Mouse (Mus musculus): ENCODE measurements around the gene Smg6. TPM values are rescaled to one million over a fixed set of nuclear protein-coding genes. Genes with fewer than 3 reads are reported as not detected.

The Smg6 gene
- polyA plus RNA-seq, 1 experiment, result 25.3 TPM

- TF ChIP-seq CTCF (IDR thresholded peaks at IDR 0.05; ENCODE audit: low read depth, low read length) (no peak), POLR2A (IDR thresholded peaks at IDR 0.05; ENCODE audit: insufficient read depth, low read length) (no peak), EP300 (IDR thresholded peaks at IDR 0.05; ENCODE audit: insufficient read depth, low read depth, low read length) (no peak)
- no peaks in the 10 kb centered on the region for H3K27me3 ChIP-seq (ENCODE audit: control insufficient read depth, insufficient read depth, low read length, poor library complexity, severe bottlenecking)
- H3K9me3 ChIP-seq (replicated peaks; ENCODE audit: control insufficient read depth, insufficient read depth, low read length, poor library complexity, severe bottlenecking), result no peaks in the 10 kb centered on the region
- peaks cover 5% of the 10 kb centered on the region; the same call in 1 of the 2 replicates for H3K36me3 ChIP-seq (ENCODE audit: control insufficient read depth, insufficient read depth, low read length, poor library complexity, severe bottlenecking)
- no peak overlapping the region for H3K27ac ChIP-seq (ENCODE audit: insufficient read depth, low read length)
- no peak overlapping the region for H3K4me3 ChIP-seq (ENCODE audit: low read depth, low read length)
- no peaks in the 10 kb centered on the region for H3K4me1 ChIP-seq (ENCODE audit: control insufficient read depth, insufficient read depth, low read length)
- no peak overlapping the region for H3K9ac ChIP-seq (ENCODE audit: low read depth, poor library complexity, severe bottlenecking)
These were observed 123.5 kb downstream of the Smg6 start for GRCm38 (mm10) chr11:75049146-75049545.

- Histone ChIP-seq H3K27ac (ENCODE audit: insufficient read depth, low read length) (no peak overlapping the region), H3K9me3 (replicated peaks; ENCODE audit: control insufficient read depth, insufficient read depth, low read length, poor library complexity, severe bottlenecking) (no peaks in the 10 kb centered on the region), H3K4me3 (ENCODE audit: low read depth, low read length) (no peak overlapping the region), H3K4me1 (ENCODE audit: control insufficient read depth, insufficient read depth, low read length) (no peaks in the 10 kb centered on the region), H3K36me3 (ENCODE audit: control insufficient read depth, insufficient read depth, low read length, poor library complexity, severe bottlenecking) (peaks cover 5% of the 10 kb centered on the region; the same call in 1 of the 2 replicates), H3K27me3 (ENCODE audit: control insufficient read depth, insufficient read depth, low read length, poor library complexity, severe bottlenecking) (no peaks in the 10 kb centered on the region), H3K9ac (ENCODE audit: low read depth, poor library complexity, severe bottlenecking) (no peak overlapping the region)
- TF ChIP-seq CTCF (IDR thresholded peaks at IDR 0.05; ENCODE audit: low read depth, low read length) (no peak), EP300 (IDR thresholded peaks at IDR 0.05; ENCODE audit: insufficient read depth, low read depth, low read length) (no peak), POLR2A (IDR thresholded peaks at IDR 0.05; ENCODE audit: insufficient read depth, low read length) (no peak)
These were observed 124.2 kb downstream of the Smg6 start for GRCm38 (mm10) chr11:75049807-75050206.

GRCm38 (mm10) chr11:75051239-75051638 lies 125.6 kb downstream of the Smg6 start:
- peaks cover 5% of the 10 kb centered on the region for H3K36me3 ChIP-seq (ENCODE audit: control insufficient read depth, insufficient read depth, low read length, poor library complexity, severe bottlenecking)
- no peaks in the 10 kb centered on the region for H3K9me3 ChIP-seq (replicated peaks; ENCODE audit: control insufficient read depth, insufficient read depth, low read length, poor library complexity, severe bottlenecking)
- H3K27ac ChIP-seq (ENCODE audit: insufficient read depth, low read length), result no peak overlapping the region
- H3K4me1 ChIP-seq (ENCODE audit: control insufficient read depth, insufficient read depth, low read length), result no peaks in the 10 kb centered on the region
- TF ChIP-seq EP300 (IDR thresholded peaks at IDR 0.05; ENCODE audit: insufficient read depth, low read depth, low read length), result no peak
- TF ChIP-seq CTCF (IDR thresholded peaks at IDR 0.05; ENCODE audit: low read depth, low read length), result no peak
- no peak for TF ChIP-seq POLR2A (IDR thresholded peaks at IDR 0.05; ENCODE audit: insufficient read depth, low read length)
- no peaks in the 10 kb centered on the region for H3K27me3 ChIP-seq (ENCODE audit: control insufficient read depth, insufficient read depth, low read length, poor library complexity, severe bottlenecking)
- no peak overlapping the region for H3K4me3 ChIP-seq (ENCODE audit: low read depth, low read length)
- no peak overlapping the region for H3K9ac ChIP-seq (ENCODE audit: low read depth, poor library complexity, severe bottlenecking)

DNA sequence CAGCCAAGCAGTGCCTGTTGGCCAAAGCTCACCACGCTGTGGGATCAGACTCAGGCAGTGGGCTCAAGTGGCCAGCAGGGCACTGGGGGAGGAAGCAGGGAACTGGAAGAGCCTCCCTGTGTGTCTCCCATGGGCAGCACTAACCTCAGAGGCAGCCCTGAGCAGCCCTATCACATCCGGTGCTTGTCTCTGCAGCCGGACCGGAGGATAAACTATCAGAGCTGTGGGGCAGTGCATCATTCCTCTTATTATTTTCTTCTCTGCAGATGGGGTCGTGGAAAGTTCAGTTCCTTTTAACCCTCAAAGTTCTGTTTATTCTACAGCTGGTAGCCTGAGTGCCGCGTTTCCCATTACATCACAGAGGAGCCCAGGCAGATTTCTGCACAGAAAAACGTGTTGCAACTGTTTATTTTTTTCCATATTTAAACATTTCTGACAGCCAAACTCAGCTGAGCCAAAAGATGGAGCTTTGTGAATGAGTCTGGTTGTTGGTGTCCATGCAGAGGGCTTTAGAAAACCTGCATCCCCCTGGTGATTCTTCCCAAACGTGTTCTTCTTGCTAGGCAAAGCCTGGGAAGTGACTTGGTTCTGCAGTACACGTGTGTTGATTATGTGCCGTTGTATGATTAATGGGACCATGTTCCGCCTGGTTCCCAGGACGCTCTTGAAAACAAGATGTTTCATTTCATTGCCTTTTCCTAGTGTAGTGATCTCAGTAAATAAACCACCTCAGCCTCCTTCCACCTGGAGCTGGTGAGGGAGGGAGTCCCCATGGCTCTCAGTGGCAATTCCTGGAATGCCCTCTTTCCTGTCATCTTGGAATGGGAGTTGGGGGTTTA lies 126.3 kb downstream of the Smg6 start:
- H3K4me1 ChIP-seq (ENCODE audit: control insufficient read depth, insufficient read depth, low read length), result no peaks in the 10 kb centered on the region
- TF ChIP-seq CTCF (IDR thresholded peaks at IDR 0.05; ENCODE audit: low read depth, low read length) (no peak), EP300 (IDR thresholded peaks at IDR 0.05; ENCODE audit: insufficient read depth, low read depth, low read length) (no peak), POLR2A (IDR thresholded peaks at IDR 0.05; ENCODE audit: insufficient read depth, low read length) (no peak)
- H3K27ac ChIP-seq (ENCODE audit: insufficient read depth, low read length), result no peak overlapping the region
- H3K4me3 ChIP-seq (ENCODE audit: low read depth, low read length), result no peak overlapping the region
- H3K9ac ChIP-seq (ENCODE audit: low read depth, poor library complexity, severe bottlenecking), result no peak overlapping the region
- no peaks in the 10 kb centered on the region for H3K9me3 ChIP-seq (replicated peaks; ENCODE audit: control insufficient read depth, insufficient read depth, low read length, poor library complexity, severe bottlenecking)
- peaks cover 5% of the 10 kb centered on the region for H3K36me3 ChIP-seq (ENCODE audit: control insufficient read depth, insufficient read depth, low read length, poor library complexity, severe bottlenecking)
- H3K27me3 ChIP-seq (ENCODE audit: control insufficient read depth, insufficient read depth, low read length, poor library complexity, severe bottlenecking), result no peaks in the 10 kb centered on the region

DNA sequence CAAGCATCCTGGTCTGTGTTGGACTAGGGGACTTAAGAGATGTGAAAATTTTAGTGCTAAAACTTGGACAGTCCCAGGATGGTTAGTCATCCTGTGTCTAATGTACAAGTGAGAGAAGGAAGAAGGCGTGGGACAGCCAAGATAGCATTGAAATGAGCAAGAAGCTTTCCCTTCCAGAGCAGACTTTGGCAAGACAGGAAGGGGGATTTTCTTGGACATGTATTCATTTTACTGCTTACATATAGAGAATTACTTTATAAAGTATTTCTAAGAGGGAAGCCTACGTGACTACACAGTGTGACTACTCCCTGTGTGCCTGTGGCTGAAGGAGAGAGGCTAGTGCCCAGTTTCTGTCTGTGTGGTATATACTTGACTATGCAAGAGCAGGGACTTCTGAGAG lies 127.4 kb downstream of the Smg6 start:
- peaks cover 5% of the 10 kb centered on the region for H3K36me3 ChIP-seq (ENCODE audit: control insufficient read depth, insufficient read depth, low read length, poor library complexity, severe bottlenecking)
- H3K4me3 ChIP-seq (ENCODE audit: low read depth, low read length), result no peak overlapping the region
- H3K9ac ChIP-seq (ENCODE audit: low read depth, poor library complexity, severe bottlenecking), result no peak overlapping the region
- no peak overlapping the region for H3K27ac ChIP-seq (ENCODE audit: insufficient read depth, low read length)
- no peaks in the 10 kb centered on the region for H3K27me3 ChIP-seq (ENCODE audit: control insufficient read depth, insufficient read depth, low read length, poor library complexity, severe bottlenecking)
- H3K9me3 ChIP-seq (replicated peaks; ENCODE audit: control insufficient read depth, insufficient read depth, low read length, poor library complexity, severe bottlenecking), result no peaks in the 10 kb centered on the region
- H3K4me1 ChIP-seq (ENCODE audit: control insufficient read depth, insufficient read depth, low read length), result no peaks in the 10 kb centered on the region
- TF ChIP-seq EP300 (IDR thresholded peaks at IDR 0.05; ENCODE audit: insufficient read depth, low read depth, low read length) (no peak), POLR2A (IDR thresholded peaks at IDR 0.05; ENCODE audit: insufficient read depth, low read length) (no peak), CTCF (IDR thresholded peaks at IDR 0.05; ENCODE audit: low read depth, low read length) (no peak)

GRCm38 (mm10) chr11:75053722-75054121 lies 128.1 kb downstream of the Smg6 start:
- Histone ChIP-seq H3K4me3 (ENCODE audit: low read depth, low read length) (no peak overlapping the region), H3K4me1 (ENCODE audit: control insufficient read depth, insufficient read depth, low read length) (no peaks in the 10 kb centered on the region), H3K36me3 (ENCODE audit: control insufficient read depth, insufficient read depth, low read length, poor library complexity, severe bottlenecking) (peaks cover 5% of the 10 kb centered on the region), H3K27ac (ENCODE audit: insufficient read depth, low read length) (no peak overlapping the region), H3K9me3 (replicated peaks; ENCODE audit: control insufficient read depth, insufficient read depth, low read length, poor library complexity, severe bottlenecking) (no peaks in the 10 kb centered on the region), H3K27me3 (ENCODE audit: control insufficient read depth, insufficient read depth, low read length, poor library complexity, severe bottlenecking) (no peaks in the 10 kb centered on the region), H3K9ac (ENCODE audit: low read depth, poor library complexity, severe bottlenecking) (no peak overlapping the region)
- TF ChIP-seq POLR2A (IDR thresholded peaks at IDR 0.05; ENCODE audit: insufficient read depth, low read length) (no peak), EP300 (IDR thresholded peaks at IDR 0.05; ENCODE audit: insufficient read depth, low read depth, low read length) (no peak), CTCF (IDR thresholded peaks at IDR 0.05; ENCODE audit: low read depth, low read length) (no peak)

Data from ES-Bruce4 (cell line).